Mouse (Mus musculus): ENCODE data around the gene Spice1.

The Spice1 gene

DNA sequence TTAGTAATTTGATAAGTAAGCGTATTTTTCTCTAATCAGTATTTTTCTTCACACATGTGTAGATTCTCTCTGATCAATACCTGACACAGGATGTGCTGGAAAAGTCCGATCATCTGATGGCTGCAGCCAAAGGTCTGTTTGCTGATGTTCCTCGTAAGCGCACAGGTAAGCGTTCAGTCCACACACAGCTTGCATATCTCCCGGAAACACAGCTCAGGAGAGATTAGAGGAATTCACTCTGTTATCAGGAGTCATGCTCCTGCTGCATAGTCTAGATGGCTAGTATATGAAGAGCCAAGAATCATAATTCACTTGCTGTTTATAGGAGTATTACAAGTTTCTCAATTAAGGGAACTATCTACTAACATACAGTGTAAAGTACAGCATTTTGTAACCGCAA lies 18.6 kb downstream of the Spice1 start:
- DNase-seq (ENCODE audit: low spot score in 2 of 2), result no peak

DNA sequence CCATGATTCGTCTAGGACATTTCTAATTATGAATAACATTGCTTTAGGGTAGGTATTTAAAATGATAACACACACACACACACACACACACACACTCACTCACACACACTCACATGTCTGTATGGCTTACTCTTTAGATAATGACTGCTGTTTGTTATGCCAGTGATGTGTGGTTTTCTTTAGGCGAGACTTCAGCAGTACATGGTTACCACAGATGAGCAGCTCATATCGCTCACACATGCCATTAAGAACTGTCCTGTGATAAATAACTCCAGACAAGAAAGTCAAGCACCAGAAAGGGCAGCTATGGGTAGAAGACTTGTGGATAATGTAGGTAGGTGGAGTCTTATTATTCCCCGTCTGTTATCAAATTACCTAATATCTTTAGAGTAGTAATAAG lies 28.5 kb downstream of the Spice1 start:
- DNase-seq (ENCODE audit: low spot score in 2 of 2), result no peak

DNA sequence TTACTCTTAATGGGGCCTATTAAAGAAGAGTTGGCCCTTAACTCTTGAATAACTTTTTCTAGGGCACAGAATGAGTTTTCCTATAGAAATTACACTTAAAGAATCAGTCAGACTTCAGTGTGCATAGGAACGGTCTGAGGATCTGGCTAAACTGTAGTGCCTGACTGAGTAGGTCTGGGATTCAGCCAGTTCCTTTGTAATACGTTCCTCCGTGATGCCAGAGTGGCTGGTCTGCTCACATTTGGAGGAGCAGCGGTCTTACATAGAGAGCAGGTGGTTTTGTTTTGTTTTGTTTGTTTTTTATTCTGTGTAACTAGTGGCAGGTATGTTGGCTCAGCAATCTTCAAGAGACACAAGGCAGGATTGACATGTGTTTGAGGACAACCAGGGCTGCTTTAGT lies 33.1 kb downstream of the Spice1 start:
- DNase-seq (ENCODE audit: low spot score in 2 of 2), result no peak

DNA sequence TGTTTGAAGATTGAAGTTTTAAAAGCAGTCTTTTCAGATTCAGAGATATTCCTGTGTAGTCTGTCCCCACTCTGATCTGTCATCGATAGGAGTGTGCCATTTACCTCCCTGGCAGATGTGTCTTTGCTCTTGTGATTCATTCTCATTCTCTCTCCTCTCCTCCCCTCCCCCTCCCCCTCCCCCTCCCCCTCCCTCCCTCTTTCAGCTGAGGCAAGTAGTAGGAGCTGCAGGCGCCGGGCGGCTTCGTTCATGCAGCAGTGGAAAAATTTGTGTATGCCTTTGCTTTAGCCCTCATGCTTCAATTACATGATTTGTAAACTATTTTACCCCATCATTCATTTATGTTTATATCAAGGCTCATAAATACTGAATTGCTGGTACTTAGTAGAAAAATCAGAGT lies 34.7 kb downstream of the Spice1 start:
- no peak for DNase-seq (ENCODE audit: low spot score in 2 of 2)

DNA sequence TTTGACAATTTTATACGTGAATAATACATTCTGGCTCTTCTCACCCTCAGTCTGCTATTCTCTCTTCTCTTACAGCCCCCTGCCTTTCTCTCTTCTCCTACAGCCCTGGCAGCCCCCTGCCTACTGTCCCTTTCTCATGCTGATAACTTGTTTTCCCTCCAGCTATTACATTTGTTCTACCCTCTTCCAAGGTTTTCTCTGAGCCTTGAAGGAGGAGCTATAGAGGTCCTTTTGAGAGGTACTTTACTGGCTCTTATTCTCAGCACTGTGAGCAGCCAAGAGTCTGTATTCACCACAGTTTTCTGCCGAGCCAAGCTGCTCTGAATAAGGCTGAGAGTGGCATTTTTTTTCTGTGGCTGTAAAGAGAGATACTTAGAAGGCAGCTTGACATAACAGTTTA lies 36.6 kb downstream of the Spice1 start:
- DNase-seq (ENCODE audit: low spot score in 2 of 2), result no peak

DNA sequence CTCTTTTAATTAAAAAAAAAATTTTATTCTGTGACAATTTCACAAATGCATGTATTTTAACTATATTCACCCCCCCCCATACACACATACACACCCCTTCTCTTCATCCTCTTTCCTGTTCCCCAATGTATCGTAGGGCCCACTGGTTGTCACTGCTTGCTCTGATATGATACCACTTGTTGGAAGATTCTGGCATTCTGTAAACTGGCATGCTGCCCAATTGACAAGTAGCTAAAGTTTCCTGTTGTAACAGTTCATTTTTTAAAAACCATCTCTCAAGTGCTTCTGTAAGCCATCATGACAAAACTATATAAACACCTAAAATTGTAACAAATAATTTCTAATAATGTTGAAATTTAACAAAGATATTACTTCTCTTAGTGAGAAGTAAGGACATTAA lies 37.3 kb downstream of the Spice1 start:
- DNase-seq (ENCODE audit: low spot score in 2 of 2), result no peak

DNA sequence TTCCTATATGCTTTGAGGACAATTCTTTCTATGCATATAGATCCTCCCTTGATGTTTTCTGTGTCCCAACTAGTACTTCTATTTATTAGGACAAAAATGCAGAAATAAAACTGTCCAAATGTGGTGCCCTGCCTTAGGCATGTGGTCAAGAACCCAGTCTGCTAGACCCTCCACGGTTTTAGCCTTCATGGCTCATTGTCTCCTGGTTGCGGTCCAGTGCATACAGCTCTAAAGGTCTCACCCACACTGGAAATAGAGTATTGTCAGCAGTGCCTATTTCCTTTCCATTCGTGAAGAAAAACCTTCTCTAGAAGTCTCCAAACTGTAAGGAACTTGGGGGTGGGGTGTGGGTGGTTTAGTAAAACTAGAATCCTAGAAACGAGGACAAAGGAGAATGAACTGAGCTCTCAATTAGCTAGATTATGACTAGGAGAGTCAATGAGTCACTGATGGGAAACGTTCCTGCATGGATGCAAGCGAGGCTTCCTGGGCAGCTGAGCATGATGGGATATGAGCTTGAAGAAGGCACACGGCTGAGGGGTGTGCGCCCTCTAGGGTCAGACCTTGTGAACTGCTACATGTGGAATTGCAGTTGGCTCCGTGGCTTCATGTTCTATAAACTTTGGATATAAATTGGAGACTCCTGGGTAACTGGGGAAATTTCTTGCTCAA lies 45.1 kb downstream of the Spice1 start:
- DNase-seq (ENCODE audit: low spot score in 2 of 2), result peak; percentile 28 to 39

DNA sequence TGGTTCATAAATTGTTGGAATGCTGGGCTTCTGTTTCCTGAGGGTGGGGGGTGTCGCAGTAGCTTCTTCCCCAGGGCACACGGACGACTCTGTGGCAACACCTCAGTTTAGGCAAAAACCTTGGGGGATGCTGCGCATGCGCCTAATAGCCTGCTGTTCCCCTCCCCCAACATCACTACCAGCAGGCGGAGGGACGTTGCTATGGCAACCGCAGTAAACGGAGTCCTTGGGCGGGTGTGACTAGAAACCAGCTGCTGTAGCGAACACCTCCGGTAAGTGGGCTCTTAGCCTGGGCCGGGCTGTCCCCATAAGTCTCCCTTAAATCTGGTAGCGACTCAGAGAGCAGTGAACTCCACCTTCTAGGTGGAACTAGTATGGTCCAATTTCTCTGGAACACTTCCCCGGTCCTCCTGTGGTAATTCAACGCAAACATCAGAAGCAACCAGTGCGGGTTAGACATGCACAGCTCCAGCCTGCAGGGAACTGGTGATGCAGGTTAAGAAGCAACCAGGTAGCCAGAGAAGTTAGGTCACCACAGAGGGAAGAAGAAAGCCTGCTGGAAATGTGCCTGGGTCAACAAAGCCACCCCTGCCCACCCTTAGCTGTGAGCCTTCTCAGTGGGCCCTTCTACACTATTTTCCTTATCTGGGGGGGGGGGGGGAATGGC lies 47.8 kb downstream of the Spice1 start, which contains the start of gene Cfap44:
Cfap44 (plus strand) TSS at position 220 of the 667 bp plus-strand sequence.
- DNase-seq (ENCODE audit: low spot score in 2 of 2), result peak; percentile 66 to 77

DNA sequence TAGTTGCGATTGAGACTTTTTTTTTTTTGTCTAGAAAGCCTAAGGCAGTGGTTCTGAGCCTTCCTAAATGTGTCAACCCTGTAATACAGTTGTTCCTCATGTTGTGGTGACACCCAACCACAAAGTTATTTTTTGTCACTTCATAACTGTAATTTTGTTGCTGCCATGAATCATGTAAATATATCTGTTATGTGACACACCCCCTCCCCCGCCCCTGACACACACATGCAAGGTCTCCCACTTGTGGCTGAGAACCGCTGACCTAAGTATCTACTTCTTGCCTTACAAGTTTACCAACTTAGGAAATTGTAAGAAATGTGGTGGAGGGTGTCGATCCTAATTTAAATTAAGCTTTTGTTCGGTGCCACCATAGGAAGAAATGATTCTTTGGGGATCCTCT lies 58.0 kb downstream of the Spice1 start:
- no peak for DNase-seq (ENCODE audit: low spot score in 2 of 2)

DNA sequence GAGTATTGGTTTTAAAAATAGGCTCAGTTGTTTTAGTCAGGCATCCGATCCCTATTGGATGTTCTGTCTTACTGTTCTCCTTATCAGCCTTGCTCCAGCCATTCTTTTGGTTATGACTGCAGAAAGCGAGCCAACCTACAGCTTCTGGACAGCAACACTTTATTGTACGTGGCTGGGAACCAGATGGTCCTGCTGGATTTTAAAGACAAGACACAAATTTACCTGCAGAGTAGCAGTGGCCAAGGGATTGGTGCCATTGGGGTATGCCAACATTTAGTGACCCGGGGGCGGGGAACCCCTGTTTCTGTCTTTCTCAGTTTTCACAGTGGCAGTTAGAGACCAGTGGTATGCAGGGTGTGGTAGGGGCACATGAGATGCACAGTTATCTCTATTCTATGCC lies 60.3 kb downstream of the Spice1 start:
- DNase-seq (ENCODE audit: low spot score in 2 of 2), result no peak

DNA sequence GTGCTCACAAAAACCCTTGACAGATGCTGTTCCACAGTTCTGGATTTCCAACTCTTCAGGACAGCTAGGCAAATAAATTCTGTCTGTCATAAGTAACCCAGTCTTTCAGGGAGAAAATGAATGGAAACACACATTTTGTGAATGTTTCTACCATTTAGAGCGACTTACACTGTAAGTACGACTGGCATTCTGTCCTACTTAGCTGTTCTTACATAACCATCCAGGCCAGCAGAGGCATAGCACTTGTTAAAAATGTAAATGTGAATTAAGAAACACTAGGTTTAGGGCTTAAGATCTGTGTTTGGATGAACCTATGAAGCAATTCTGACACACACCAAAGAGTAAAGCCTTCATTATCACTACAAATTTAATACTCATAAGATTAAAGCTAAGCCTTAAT lies 61.4 kb downstream of the Spice1 start:
- DNase-seq (ENCODE audit: low spot score in 2 of 2), result no peak

DNA sequence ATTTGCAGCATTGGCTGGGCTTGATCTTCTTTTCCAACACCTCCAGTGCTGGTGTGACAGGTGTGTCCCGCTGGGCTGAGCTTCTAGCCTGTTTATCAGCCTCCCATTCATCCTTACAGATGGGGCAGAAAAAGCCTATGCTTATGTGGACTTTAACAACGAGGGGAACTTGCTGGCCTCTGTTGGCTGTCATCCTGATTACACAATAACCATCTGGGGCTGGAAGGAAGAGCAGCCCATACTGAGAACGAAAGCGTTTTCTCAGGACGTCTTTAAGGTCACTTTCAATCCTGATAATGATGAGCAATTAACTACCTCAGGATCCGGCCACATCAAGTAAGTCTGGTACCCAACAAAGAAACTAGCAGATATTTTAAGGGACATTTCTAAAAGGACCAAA lies 63.3 kb downstream of the Spice1 start:
- DNase-seq (ENCODE audit: low spot score in 2 of 2), result no peak

DNA sequence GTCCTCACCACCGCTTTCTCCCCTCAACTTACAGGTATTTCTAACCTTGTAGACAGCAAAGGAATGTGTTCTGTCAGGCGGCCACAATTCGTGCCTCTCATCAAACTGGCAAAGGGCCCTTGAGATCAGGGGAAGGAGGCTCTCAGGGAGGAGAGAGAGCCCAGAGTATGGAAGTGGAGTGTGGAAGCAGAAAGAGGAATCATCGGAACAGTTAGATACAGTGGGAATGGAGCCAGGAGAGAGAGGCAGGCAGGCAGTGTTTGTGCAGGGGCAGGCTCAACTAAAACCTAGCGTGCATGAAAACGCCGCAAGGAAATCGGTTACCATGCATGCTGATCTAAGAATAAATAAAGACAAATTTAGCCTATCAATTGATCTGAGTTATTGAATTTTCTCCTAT lies 70.7 kb downstream of the Spice1 start:
- no peak for DNase-seq (ENCODE audit: low spot score in 2 of 2)

DNA sequence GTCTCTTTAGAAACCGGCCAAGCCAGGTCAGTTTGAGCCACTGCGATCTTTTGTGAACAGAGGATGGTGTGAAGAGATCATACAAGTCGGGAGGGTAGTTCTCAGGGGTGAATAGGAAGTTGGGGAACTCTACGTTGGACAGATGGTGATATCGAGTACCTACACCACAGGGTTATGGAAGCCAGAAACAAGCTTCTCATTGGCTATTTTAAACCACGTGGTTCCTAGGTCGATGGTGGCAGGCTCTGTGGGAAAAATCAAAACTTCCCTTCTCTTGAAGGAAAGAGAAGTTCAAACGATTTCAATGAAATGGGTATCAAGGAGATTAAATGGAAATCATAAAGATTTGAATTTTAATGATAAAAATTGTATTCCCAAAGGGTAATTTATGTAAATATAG lies 74.8 kb downstream of the Spice1 start:
- DNase-seq (ENCODE audit: low spot score in 2 of 2), result no peak

DNA sequence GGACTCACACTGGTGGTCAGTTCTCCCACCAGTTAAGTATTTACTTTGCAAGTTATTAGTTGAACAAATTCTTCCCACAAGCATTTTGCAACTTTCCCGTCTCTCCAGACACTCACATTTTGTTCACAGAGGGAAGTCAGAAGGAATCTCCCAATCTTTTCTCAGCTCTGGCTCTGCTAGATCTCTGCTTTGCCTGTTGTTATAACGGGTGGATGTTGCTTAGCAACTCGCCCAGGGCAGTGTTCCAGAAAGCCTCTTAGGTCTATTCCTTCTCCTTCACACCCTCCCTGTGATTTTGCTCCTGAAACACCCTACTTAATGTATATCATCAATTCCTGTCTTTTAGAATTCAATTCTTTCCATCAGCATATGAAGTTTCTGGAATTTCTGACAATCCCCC lies 76.6 kb downstream of the Spice1 start:
- DNase-seq (ENCODE audit: low spot score in 2 of 2), result peak in 1 of 2 experiments; percentile 35

DNA sequence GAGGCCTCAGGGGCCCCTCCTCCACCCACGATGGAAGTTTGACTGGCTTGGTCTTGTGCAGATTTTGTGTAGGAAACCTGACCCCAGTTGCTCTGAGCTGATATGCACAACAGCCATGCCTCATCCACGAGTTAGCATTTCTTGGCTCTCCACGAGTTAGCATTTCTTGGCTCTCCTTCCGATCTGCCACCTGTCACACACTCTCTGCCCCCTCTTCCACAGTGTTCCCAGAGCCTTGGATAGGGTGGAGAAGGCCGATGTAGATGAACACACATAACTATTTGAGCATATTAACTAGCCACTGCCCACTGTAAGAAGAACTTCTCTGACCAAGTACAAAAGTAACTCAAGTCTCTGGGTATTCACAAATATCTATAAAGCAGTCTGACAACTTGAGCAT lies 81.5 kb downstream of the Spice1 start:
- DNase-seq (ENCODE audit: low spot score in 2 of 2), result no peak

DNA sequence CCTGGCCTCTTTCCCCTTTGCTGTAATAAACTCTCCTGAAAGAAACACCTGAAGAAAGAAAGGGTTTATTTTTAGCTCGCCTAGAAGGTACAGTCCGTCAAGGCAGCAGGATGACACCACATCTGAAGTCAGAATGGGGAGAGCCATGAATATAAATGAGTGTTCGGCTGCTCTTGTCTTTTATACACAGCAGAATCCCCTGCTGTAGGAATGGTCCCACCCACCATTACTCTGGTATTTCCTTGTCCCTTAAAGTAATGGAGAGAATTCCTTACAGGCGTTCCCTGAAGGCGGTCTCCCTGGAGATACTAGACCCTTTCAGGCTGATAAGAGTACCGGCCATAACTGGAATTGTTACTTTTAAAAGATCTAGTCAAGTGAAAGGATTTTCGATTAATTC lies 83.1 kb downstream of the Spice1 start:
- DNase-seq (ENCODE audit: low spot score in 2 of 2), result no peak

DNA sequence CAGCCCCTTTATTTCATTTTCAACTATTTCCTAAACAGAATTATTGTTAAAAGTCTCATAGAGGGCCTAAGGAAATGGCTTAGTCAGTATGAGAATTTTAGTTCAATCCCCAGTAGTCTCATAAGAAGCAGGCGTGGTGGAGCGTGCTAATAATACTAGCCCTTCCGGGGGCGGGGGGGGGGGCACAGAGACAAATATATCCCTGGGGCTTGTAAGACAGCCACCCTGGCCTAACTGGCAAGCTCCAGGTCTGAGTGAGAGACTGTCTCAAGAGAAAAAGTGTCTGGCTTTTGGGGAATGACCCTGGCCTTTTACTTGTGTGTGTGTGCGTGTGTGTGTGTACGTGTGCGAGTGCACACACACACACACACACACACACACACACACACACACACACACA lies 88.0 kb downstream of the Spice1 start:
- no peak for DNase-seq (ENCODE audit: low spot score in 2 of 2)

DNA sequence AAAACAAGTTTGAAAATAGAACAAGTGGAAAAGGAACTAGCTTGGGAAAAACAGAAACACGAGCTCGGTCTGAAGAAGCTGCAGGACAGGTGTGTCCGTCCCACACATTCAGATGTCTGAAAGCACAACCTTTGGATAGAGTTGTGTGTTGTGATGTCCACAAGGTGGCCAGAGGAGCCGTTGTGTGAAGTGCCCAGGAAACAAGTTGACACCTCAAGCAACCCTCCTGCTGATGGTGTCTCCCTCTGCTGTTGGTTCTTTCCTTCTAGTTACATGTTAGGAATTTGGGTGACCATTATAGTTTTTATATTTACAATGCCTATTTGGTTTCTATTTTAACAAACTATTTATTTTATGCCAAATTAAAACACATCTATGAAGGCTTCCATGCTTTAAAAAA lies 88.6 kb downstream of the Spice1 start:
- DNase-seq (ENCODE audit: low spot score in 2 of 2), result no peak

Measured in frontal cortex, postnatal 25 days (tissue).